Mouse (Mus musculus): Measurements from ENCODE around the gene Rnf38.

DNA sequence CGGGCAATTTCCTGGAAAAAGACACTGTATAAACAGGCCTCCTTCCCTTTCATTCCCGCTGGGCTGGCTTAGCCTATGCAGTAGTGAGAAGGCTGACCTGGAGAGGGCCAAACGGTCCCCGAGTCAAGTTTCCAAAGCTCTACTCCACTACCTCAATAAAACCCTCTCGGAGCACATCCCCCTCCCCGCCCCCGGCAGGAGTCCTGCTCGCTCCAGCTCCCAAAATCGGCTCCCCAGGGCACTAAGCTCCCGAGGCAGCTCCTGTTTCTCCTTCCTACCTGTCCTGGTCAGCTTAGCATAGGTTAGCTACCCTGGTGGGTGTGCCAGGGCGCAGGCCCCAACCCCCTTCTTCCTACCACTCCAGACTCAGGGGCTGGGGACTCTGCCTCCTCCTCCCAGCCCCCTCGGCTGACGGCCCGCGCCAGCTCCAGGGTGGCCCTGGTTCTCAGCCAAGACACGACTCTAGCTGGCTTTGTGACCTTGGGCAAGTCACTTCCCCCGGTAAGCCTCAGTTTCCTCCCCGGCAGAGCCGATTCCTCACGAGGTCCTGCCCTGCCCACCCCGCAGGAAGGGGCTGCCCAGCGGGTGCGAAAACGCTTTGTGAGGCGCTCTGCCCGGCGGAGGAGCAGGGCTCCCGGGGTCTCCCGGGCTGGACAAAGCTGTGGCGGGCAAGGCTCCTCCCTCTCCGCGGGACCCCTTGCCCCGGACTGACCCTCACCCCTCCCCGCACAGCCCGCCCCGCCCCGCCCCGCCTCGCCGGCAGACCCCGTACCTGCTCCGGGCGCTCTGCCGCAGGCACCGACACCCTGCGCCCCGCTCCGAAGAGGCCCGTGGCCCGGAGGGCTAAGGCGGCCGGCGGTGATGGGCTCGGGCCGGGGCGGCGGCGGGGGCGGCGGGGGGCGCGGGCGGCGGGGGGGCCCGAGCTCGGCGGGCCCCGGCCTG is 547 bp downstream of the Rnf38 start:
- TF ChIP-seq CTCF (IDR thresholded peaks at IDR 0.05; ENCODE audit: low read depth, low read length) (no peak; the same call in 1 of the 2 replicates), POLR2A (IDR thresholded peaks at IDR 0.05; ENCODE audit: extremely low read depth, insufficient read depth, low read length) (no peak)
